Mouse (Mus musculus): ENCODE data around the gene Prrx2. TPM values are rescaled to one million over a fixed set of nuclear protein-coding genes. Genes with fewer than 3 reads are reported as not detected.
"Not testable (repeated sequence)": the region's sequence is repeated elsewhere in the genome, so short reads cannot be mapped to it uniquely, and the experiment has no call there.

Gene Prrx2
- polyA plus RNA-seq, 1 experiment = 4.1 TPM

DNA sequence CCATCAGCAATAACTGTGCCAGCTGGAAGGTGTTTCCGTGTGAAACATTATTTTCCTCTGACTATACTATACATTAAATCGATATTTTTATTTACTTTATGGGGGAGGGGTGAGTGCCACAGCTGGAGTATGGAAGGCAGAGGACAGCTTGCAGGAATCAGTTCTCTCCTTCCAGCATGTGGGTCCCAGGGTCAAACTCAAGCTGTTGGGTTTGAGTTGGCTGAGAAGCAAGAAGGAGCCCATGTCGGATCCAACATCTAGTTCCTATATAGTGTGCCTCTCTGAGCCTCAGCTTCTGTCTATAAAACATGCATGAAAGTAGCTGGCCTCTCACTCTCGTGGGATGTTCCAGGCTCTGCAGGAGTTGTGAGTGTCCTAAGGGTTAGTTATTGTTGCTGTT, 91.6 kb downstream of the Prrx2 start:
- 80% methylated on average over 4 of the region's 4 CpGs for WGBS
- Histone ChIP-seq H3K4me3 (replicated peaks; ENCODE audit: control insufficient read depth, low read depth, low read length) (no peak overlapping the region), H3K4me1 (ENCODE audit: control insufficient read depth, insufficient read depth, low read length) (peaks cover 6% of the 10 kb centered on the region), H3K27ac (ENCODE audit: control insufficient read depth, insufficient read depth, low read depth, low read length, poor library complexity) (no peak overlapping the region)
- TF ChIP-seq POLR2A (IDR thresholded peaks at IDR 0.05; ENCODE audit: borderline replicate concordance, control insufficient read depth, low read depth, low read length) = no peak
- TF ChIP-seq CTCF (IDR thresholded peaks at IDR 0.05; ENCODE audit: control insufficient read depth, insufficient read depth, low read length) = no peak

DNA sequence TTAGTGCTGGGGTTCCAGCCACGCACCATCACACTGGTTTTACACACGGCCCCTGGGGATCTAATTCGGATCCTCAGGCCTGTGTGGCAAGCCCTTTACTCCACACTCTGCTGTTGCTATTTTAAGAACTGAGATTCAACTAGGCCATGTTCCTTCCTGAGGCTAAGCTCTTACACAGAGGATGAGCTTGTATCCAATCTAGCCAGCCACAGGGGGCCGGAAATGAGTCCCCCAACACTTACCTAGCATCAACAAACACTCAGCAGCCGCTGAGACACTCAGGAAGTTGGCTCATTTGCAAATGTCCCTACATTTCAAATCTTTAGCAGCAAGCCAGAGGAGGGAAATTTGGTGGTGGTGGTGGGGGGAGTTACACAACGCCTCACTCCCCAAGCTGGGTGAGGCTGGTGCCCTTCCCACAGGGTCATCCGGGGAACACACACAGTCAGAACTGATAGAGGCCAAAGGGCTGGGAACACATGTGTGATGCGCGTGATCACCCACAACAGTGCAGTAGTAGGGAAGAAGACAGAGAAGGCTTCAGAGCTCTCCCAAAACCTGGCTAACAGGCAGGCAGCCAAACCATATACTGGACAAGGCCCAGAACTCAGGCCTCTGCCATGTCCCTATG, 92.5 kb downstream of the Prrx2 start:
- peaks cover 6% of the 10 kb centered on the region for H3K4me1 ChIP-seq (ENCODE audit: control insufficient read depth, insufficient read depth, low read length)
- no peak overlapping the region for H3K4me3 ChIP-seq (replicated peaks; ENCODE audit: control insufficient read depth, low read depth, low read length)
- no peak for TF ChIP-seq POLR2A (IDR thresholded peaks at IDR 0.05; ENCODE audit: borderline replicate concordance, control insufficient read depth, low read depth, low read length)
- H3K27ac ChIP-seq (ENCODE audit: control insufficient read depth, insufficient read depth, low read depth, low read length, poor library complexity) = peak overlapping the region; percentile 26; the same call in 1 of the 2 replicates
- WGBS = 39% methylated on average over 9 of the region's 9 CpGs

DNA sequence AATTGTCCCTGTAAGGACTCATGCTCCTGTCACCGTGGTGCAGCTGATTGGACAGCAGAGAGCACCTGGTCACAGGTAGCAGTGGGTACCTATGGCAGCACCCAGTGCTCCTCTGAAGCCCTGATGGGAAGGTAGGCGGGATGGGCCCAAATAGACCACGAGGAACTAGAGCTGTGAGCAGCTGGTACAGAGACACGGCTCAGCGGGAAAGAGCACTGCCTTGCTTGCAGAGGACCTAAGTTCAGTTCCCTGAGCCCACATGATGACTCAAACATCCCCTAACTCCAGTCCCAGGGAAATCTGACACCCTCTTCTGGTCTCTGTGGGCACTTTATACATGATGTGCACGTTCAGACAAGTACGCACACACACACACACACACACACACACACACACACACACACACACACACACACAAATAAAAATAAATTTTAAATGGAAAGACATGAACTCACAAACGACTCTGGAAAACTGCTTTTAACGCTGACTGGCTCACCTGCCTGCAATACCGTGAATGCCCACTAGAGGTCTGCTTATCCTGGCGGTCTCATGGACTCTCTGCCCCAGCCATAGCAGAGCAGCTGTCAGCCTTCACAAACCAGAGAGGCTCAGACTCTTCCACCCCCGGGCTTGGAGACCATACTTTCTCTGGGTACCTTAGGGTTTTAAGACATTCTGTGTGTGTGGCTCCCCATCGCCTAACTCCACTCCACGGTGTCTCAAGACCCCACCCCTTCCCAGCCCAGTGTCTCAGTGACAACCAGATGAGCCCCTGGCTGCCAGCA, 93.3 kb downstream of the Prrx2 start:
- Histone ChIP-seq H3K27ac (ENCODE audit: control insufficient read depth, insufficient read depth, low read depth, low read length, poor library complexity) (peak overlapping the region; percentile 62), H3K4me1 (ENCODE audit: control insufficient read depth, insufficient read depth, low read length) (peaks cover 6% of the 10 kb centered on the region), H3K4me3 (replicated peaks; ENCODE audit: control insufficient read depth, low read depth, low read length) (peak overlapping the region; percentile 4)
- 21% methylated on average over 14 of the region's 14 CpGs for WGBS
- TF ChIP-seq CTCF (IDR thresholded peaks at IDR 0.05; ENCODE audit: control insufficient read depth, insufficient read depth, low read length) (peak; percentile 84), POLR2A (IDR thresholded peaks at IDR 0.05; ENCODE audit: borderline replicate concordance, control insufficient read depth, low read depth, low read length) (no peak)

DNA sequence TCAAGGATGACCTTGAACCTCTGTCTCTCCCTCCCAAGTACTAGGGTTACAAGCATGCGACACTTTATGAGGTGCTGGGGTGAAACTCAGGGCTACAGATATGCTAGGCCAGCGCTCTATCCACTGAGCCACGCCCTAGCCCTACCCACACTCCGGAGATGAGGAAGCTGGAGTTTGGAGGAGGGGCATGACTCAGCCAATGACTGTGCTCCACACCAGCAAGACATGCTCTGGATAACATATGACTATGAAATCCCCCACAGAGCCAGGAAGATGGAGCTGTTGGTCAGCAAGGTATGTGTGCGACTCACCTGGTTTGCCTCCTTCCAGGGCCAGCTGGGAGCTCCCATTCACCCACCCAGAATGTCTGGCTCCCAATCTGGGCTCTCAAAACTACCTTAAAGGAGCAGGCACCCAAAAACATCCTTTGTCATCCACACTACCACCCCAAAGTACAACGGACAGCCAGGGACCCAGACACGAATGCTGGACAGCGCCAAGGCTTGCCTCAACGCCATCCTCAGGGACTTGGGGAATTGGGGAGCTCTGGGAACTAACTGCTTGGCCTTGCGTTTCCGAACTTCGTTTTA, 94.2 kb downstream of the Prrx2 start:
- 12% methylated on average over 12 of the region's 12 CpGs for WGBS
- peak overlapping the region; percentile 70 for H3K27ac ChIP-seq (ENCODE audit: control insufficient read depth, insufficient read depth, low read depth, low read length, poor library complexity)
- peak overlapping the region; percentile 74 for H3K4me3 ChIP-seq (replicated peaks; ENCODE audit: control insufficient read depth, low read depth, low read length)
- TF ChIP-seq POLR2A (IDR thresholded peaks at IDR 0.05; ENCODE audit: borderline replicate concordance, control insufficient read depth, low read depth, low read length) = no peak
- no peak for TF ChIP-seq CTCF (IDR thresholded peaks at IDR 0.05; ENCODE audit: control insufficient read depth, insufficient read depth, low read length)
- H3K4me1 ChIP-seq (ENCODE audit: control insufficient read depth, insufficient read depth, low read length) = peaks cover 6% of the 10 kb centered on the region

DNA sequence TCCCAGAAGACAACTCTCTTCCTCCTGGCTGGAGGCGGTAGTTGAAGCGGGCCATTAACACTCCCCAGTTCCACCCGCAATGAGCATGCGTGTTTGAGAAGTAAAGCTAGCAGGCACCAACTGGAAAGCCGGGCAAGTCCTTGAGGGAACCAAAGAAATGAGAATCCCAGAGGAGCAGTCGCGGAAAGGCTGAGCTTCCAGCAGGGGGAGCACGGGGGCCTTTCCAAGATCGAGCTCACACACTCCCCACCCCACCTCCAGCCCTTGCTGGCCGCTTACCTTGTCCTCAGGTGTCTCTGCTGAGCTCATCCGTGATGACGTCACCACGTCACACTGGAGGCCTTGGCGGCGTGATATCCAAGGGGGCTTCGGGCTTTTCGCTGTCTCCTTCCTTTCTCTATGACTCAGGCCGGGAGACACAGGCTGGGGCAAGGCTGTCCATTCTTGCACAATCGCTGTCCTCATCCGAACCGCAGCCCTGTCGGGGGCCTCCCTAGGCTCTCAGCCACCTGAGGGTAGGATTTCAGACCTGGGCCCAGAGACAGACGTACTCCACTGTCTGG, 94.8 kb downstream of the Prrx2 start, which contains the start of gene Ptges:
TSS of gene Ptges (minus strand) at position 381 of the 563 bp plus-strand sequence.
- H3K27ac ChIP-seq (ENCODE audit: control insufficient read depth, insufficient read depth, low read depth, low read length, poor library complexity) = peak within 1 kb of the TSS; percentile 70
- TF ChIP-seq POLR2A (IDR thresholded peaks at IDR 0.05; ENCODE audit: borderline replicate concordance, control insufficient read depth, low read depth, low read length) (no peak), CTCF (IDR thresholded peaks at IDR 0.05; ENCODE audit: control insufficient read depth, insufficient read depth, low read length) (peak; percentile 44; the same call in 1 of the 2 replicates)
- WGBS = 2% methylated on average over 23 of the region's 23 CpGs
- H3K4me3 ChIP-seq (replicated peaks; ENCODE audit: control insufficient read depth, low read depth, low read length) = peak within 1 kb of the TSS; percentile 74
- peaks cover 6% of the 10 kb centered on the region for H3K4me1 ChIP-seq (ENCODE audit: control insufficient read depth, insufficient read depth, low read length)

DNA sequence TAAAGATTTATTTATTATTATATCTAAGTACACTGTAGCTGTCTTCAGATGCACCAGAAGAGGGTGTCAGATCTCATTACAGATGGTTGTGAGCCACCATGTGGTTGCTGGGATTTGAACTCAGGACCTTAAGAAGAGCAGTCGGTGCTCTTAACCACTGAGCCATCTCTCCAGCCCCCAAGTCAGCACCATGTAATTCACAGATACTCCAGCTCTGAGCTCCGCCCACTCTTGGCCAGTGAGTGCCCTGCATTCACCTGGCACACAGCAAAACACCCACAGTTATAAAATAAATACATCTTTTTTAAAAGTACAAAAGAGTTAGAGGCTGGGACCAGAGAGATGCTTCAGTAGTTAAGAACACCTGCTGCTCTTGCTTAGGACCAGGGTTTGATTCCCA, 96.1 kb downstream of the Prrx2 start:
- not testable (repeated sequence) for H3K4me1 ChIP-seq (ENCODE audit: control insufficient read depth, insufficient read depth, low read length); H3K27ac ChIP-seq (ENCODE audit: control insufficient read depth, insufficient read depth, low read depth, low read length, poor library complexity); H3K4me3 ChIP-seq (replicated peaks; ENCODE audit: control insufficient read depth, low read depth, low read length)
- WGBS = 84% methylated on average over 2 of the region's 2 CpGs

Other genes starting within 250 kb of the Prrx2 start
- gene Cstad, start 239.9 kb upstream of the Prrx2 start, polyA plus RNA-seq (2011; ENCODE audit: insufficient read depth, insufficient read length, low replicate concordance, missing spikeins) = 1.9 TPM in 1 of 2 replicates, not detected in the other
- gene 1700001O22Rik, start 31.3 kb upstream of the Prrx2 start, polyA plus RNA-seq (2011; ENCODE audit: insufficient read depth, insufficient read length, low replicate concordance, missing spikeins) = not detected in 2 replicates
- 10.2 and 11.0 TPM in 2 replicates for gene Ntmt1, start 27.1 kb upstream of the Prrx2 start, polyA plus RNA-seq (2011; ENCODE audit: insufficient read depth, insufficient read length, low replicate concordance, missing spikeins)
- gene Asb6, start 4.6 kb upstream of the Prrx2 start, polyA plus RNA-seq (2011; ENCODE audit: insufficient read depth, insufficient read length, low replicate concordance, missing spikeins) = 30.0 and 32.4 TPM in 2 replicates
- gene Ptges, start 94.9 kb downstream of the Prrx2 start, polyA plus RNA-seq (2011; ENCODE audit: insufficient read depth, insufficient read length, low replicate concordance, missing spikeins) = 2.9 and 8.0 TPM in 2 replicates
- 19.3 and 34.2 TPM in 2 replicates for gene Tor1b, start 118.0 kb downstream of the Prrx2 start, polyA plus RNA-seq (2011; ENCODE audit: insufficient read depth, insufficient read length, low replicate concordance, missing spikeins)
- 14.7 and 35.0 TPM in 2 replicates for gene Tor1a, start 133.0 kb downstream of the Prrx2 start, polyA plus RNA-seq (2011; ENCODE audit: insufficient read depth, insufficient read length, low replicate concordance, missing spikeins)
- gene BC005624, start 147.2 kb downstream of the Prrx2 start, polyA plus RNA-seq (2011; ENCODE audit: insufficient read depth, insufficient read length, low replicate concordance, missing spikeins) = 26.0 and 35.8 TPM in 2 replicates
- gene Usp20, start 147.3 kb downstream of the Prrx2 start, polyA plus RNA-seq (2011; ENCODE audit: insufficient read depth, insufficient read length, low replicate concordance, missing spikeins) = 8.6 and 11.7 TPM in 2 replicates

Data from bone marrow, adult 2 months (tissue).